Mouse (Mus musculus): ENCODE data around the gene Rab5c.
A peak's percentile ranks its signal among the peaks of the same experiment; 100 is the strongest.

The Rab5c gene

DNA sequence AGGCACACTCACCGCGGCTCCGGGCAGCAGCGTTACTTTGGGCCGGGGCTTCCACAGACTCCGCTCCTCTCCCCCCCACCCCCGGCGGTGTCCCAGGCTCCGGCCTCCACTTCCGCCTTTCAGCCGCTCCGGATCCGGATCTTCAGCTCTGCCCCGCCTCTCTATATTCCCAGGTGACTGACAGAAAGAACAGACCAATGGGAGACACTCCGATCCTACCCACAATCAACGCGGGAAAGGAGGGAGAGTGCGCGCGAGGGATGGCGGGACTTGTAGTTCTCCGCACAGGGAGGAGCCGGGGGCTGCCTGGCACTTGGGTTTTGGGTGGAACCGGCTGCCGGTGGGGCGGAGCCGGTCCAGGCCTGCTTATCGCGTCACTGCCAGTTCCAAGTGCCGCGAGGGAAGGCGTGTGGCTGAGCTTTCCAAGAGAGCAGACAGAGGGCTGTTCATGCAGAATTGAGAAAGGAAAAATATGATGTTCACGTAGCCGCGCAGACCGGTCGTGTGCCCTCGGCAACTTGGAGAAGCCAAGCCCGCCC, at the start of gene Rab5c:
Rab5c (minus strand) TSS at position 150 of the 539 bp plus-strand sequence.
- peak; percentile 96 for DNase-seq

DNA sequence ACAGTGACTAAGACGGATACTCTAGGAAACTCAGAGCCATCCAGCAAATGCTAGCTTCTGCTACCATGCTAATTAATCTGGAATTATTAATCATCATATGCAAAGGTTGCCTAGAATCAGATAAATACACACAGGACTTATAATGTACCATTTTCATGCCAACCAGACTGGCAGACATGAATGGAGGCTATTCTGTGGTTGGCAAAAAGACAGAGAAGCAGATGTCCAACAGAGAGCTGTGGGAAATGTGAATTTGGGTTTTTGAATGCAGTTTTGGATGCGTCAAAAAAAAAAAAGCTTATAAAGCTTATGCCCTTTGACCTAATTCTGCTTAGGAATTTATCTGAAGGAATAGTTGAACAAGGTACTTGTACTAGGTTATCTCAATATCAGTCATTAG, 47.8 kb upstream of the Rab5c start:
- no peak for DNase-seq

DNA sequence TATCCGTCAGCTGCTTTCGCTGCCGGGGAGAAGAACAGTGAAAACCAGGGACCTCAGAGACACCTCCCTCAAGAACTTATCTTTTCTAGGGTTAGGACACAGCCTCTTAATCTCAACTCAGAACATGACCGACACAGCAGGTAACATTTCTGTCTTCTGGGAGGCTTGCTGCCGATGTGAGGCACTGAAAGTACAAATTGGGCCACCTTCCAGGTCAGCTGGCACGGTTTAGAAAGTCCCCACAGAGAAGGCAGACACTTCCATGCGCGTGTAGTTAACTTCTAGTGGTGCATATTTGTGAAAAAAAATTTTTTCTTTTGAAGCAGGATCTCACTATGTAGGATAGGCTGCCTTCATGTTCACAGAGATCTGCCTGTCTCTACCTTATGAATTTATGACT, 46.3 kb upstream of the Rab5c start:
- no peak for DNase-seq

DNA sequence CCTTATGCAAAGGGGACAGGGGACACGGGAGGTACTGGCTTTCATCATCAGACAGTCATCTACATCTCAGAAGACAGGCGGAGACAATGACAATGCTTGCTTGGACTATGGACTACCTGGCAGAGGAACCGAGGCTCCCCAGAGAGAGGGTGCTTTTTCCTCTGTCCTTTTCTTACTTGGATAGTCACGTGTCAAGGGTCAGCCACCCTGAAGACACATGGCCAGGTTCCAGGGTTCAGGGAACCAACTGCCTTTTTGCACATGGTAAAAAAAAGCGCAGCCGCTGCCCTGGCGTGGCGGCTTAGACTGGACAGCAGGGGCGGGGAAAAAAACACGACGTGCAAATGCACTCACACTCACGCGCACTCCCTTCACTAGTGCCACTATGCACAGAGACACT, 44.6 kb upstream of the Rab5c start:
- no peak for DNase-seq

DNA sequence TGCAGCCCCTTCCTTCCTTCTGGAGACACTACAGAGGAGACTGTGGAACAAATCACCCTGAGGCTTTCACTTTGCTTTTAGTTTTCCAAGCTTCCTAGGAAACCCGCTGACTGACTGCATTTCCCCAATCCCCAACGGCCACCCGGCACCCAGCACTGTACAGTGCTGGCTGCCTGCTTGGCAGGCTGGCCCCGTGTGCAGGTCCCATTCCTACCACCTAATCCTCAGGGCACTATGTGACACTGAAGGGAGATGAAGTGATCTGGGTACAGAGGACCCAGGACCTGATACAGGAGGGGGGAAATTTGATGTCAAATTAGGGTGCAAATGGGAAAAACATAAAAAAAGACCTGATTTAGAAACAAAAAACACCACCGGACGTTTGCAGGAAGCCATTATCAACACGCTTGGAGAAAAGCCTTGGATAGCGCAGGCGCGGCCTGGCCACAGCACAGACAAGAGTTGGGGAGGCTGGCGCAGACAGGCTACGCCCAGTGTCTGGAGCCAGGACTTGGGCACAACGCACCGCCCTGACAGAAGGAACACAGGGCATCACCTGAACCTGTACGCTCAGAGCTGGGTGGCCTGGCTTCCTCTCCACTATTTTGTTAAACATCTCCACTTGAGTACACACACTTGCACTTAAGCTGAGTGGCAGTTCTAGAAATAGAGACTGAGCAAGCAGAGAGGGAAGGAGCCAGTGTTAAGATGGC, 43.9 kb upstream of the Rab5c start:
- DNase-seq: no peak

DNA sequence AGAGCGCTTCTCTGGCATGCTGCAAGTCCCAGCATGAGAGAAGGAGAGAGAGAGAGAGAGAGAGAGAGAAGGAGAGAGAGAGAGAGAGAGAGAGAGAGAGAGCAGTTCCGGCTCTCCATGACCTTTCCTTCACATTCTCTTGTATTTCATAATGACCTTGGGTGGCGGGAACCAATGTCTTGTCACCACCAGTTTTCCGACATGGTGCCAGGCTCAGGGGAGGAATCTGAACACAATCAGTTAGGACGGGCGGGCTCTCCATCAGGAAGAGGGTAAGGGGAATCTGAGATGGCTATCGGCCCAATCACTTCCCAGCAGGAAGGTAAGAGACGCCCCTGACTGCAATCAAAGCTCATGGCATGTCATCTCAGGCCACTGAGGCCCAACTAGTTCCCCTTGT, 42.2 kb upstream of the Rab5c start:
- DNase-seq: no peak

DNA sequence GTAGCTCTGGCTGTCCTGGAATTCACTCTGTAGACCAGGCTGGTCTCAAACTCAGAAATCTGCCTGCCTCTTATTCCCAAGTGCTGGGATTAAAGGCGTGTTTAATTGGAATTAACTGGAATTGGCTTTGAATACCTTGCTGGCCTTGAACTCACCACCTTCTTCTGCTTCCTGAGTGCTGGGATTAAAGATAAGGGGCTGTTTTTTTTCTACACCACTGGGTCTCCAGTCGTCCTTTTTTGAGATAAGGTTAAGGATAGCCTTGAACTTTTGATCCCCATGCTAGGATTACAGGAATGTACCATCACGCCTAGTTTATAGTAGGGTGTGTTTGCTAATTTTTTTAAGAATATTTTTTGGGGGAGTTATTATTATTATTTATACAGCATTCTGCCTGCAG, 40.1 kb upstream of the Rab5c start:
- DNase-seq: no peak

DNA sequence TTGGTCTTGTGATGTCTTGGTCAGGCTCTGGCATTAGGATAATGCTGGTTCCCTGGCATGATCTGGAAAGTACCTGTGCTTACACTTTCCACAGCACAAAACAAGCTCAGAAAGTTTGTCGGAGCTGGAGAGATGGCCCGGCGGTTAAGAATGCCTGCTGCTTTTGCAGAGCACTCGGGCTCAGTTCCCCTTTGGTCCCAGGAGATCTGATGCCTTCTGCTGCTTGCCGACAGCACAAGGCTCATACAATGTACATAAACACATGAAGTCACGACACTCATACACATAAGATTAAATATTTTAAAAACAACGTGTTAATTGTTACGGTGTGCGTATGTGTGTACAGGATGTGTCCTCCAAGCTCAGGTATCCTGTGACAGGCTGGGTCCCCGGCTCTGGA, 37.9 kb upstream of the Rab5c start:
- no peak for DNase-seq

DNA sequence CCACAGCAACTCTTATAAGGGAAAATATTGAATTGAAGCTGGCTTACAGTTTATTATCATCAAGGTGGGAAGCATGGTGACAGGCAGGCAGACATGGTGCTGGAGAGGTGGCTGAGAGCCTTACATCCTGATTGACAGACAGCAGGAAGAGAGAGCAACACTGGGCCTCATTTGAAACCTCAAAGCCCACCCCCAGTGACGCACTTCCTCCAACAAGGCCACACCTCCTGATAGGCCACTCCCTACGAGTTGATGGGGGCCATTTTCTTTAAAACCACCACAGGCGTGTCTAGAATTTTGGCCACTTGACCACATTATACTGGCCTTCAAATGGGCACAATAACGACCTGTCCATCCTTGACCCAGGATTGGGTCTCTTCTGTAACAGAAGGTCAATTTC, 36.2 kb upstream of the Rab5c start:
- DNase-seq: no peak

DNA sequence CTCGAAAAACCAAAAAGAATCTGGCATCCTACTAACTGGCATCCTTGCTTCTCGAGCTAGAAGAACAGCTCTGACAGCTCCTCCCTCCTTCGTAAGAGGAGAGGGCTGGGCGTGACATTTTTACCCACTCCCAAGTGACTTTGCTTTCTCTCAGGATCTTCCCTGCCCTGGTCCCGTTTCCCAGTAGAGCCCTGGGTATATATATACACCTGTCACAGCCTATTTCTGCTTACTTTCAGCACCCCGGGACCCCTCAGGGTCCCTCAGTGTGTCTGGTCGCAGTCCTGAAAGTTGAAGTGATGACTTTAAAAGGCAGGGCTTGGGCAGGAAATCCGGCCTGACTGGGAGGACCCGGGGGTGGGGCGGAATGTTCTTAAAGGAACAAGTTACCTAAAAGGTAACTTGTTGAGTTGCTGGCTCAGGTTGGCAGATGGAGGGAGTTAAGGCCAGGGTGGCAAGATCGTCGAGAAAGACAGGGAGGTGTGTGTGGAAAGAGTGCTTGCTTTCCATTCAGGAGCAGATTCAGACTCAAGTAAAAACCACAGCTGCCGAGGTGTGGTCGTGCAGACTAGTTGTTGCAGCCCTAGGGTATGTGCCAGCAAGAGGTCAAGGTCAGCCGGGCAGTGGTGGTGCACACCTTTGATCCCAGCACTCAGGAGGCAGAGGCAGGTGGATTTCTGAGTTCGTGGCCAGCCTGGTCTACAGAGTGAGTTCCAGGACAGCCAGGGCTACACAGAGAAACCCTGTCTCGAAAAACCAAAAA, 32.8 kb upstream of the Rab5c start, which contains the start of gene Ghdc:
Ghdc (minus strand) TSS at position 312 of the 763 bp plus-strand sequence.
- DNase-seq: peak; percentile 82

DNA sequence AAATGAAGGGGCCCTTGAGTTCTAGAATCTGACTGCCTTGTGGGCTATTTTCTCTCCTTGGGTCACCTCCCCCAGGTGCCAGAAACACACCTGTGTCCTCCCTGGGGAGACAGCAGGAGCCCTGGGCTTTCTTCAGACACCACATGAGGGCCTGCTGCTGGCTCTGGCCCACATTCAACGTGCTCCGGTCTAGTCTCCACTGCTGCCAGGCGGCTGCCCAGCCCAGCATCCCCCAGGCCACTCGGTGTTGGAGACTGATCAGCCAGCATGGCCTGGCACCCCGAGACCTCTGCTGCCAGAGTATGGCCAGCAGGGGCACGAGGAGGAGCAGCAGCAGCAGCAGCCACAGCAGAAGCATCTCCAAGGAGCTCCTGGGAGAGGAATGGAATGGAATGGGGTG, 32.0 kb upstream of the Rab5c start:
- DNase-seq: no peak

DNA sequence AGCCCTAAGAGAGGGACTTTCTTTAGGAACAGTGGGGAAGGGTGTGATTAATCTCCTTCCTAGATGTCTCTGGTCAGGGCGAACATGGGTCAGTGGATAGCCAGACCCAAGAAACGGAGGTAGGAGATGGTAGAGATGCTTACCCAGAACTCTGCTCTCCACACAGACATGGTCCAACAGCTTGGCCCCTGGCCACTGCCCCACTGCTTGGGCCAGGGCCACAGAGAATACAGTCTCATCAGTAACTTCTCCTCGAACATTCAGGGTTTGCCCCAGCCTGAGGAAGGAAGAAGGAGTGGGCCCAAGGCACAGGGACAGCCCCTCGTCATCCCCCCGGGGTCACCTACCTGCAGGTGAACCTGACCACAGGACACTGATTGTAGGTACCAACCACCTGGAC, 29.9 kb upstream of the Rab5c start:
- no peak for DNase-seq

DNA sequence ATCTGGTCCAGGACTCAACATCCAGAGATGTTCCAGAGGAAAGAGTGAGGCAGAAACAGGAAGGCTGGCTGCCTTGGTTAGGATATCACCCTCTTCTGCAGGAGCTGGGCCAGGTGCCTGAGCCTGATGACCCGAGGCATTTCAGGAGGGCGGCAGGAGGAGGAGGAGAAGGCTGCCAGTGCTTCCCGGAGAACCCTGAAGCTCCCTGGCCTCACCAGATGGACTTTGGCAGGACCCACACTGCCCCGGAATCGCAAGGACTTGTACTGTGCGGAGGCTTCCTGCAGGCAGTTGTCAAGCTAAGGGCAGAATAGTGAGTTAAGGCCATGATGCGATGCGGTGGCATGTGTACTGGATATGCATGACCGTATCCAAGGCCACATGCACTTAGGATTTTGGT, 28.7 kb upstream of the Rab5c start:
- DNase-seq: no peak

DNA sequence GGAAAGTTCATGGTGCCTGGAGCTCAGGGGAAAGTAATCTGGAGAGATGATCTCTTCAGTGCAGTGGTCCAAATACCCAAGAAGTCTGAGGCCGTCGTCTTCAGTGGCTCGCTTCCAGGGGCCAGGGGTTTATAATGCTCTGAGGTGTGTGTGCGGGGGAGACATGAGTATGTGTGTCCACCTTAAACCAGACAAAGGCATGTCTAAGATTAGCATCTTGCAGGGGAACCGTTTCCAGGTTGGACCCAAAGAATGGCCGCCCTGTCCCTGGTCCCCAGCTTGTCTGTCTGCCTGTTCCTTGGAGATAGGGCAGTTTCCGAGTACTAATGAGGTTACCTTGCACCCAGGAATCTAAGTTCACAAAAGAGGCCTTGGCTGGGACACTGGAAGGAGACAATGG, 24.8 kb upstream of the Rab5c start, which contains the start of gene Hcrt:
Hcrt (minus strand) TSS at position 101 of the 400 bp plus-strand sequence.
- DNase-seq: no peak

DNA sequence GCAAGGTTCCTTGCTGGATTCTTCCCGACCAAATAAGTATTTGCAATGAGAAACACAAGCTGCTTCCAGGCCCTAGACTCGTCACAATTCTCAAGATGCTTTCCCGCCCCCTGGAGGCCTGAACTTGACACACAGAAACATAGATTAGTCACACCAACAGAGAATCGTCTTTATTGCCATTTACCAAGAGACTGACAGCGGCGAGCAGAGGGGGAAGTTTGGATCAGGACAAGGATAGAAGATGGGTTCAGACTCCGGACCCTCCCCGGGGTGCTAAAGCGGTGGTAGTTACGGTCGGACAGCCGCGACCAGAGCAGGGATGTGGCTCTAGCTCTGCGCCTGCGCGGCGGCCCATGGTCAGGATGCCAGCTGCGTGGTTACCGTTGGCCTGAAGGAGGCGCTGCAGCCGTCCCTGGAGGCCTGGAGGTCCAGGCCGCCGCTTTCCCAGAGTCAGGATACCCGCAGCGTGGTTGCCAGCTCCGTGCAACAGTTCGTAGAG, 23.6 kb upstream of the Rab5c start:
- peak; percentile 82 for DNase-seq

DNA sequence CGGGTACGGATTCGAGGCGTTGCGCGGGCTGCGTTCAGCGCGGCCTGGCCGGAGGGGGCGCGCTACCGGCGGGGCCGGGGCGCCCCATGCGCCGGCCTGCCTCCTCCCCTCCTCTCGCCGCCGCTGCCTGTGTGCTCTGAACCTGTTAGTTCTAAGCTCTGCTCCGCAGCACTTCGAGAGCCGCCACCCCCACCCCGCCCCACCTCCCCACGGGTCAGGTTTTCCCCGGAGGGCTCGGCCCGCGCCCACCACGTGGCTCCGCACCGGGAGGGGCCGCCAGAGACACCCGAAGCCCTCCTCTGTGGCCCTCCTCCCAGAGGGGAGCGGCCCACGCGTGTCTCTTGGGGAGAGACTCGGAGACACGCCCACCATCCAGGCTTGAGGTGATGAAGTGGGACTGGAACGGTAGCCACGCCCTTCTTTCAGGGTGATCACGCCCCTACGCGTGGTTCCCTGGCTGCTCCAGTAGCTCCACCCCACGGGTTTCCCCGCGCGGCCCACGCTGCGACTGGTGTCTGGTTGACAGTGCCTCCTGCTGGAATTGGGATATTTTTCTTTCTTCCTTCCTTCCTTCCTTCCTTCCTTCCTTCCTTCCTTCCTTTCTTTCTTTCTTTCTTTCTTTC, 21.7 kb upstream of the Rab5c start, which contains the start of gene Kcnh4:
Kcnh4 (minus strand) TSS at position 332 of the 623 bp plus-strand sequence.
- peak; percentile 78 for DNase-seq

DNA sequence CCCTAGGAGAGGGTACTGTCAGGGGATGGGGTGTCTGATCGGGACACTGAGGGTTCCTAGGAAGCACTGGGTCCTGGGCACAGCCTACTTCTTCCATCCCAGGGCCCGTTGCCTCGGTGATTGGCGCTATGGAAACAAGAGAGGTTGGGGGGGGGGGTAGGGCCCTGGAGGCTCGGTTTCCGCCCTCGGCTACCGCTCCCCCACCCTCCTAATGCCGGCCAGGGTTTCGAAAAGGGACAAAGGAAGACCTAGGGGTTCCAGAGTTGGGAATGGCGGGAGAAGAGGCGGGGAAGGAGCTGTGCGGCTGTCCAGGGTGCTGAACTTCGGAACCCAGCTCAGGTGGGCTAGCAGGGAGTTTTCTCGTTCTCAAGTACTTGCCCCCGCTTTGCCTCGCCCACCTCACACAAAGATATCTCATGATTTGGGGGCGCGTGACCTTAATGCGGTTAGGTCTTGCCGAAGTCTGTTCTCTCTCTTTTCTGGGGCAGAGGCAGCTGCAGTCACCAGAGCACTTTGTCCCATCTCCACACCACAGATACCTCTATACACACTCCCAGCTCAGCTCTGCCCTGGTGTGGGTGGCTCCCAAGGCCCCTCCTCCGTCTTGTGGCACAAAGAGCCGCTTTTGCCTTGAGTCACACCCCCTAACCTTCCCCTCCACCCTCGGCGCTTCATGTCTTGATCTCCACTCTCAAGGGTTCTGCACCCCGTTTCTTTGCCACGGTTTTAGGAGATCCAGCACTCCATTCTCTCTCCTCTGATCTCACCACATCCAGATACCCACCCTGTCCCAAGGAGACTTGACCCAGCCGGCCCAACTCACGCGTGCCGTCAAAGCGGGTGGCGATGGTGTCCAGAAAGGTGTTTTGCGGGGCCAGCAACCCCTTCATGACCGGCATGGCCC, 20.9 kb upstream of the Rab5c start:
- DNase-seq: peak; percentile 54

DNA sequence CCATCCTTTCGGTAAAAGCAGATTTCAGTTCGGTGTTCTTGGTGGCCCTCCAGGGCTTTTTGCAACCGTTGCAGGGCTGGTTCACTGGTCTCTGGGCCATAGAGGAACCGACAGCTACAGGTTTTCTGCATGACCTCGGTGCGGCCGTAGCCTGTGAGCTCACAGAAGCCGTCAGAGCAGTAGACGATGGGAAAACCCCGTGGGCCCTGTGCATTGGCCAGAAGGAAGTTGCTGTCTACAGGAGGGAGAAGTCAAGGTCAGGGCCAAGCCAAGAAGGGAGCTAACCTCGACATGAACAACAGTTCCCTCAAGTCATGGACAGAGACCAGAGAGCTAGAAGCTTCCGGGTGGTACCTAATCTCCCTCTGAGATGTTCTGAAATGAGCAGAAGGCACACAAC, 19.6 kb upstream of the Rab5c start:
- no peak for DNase-seq

DNA sequence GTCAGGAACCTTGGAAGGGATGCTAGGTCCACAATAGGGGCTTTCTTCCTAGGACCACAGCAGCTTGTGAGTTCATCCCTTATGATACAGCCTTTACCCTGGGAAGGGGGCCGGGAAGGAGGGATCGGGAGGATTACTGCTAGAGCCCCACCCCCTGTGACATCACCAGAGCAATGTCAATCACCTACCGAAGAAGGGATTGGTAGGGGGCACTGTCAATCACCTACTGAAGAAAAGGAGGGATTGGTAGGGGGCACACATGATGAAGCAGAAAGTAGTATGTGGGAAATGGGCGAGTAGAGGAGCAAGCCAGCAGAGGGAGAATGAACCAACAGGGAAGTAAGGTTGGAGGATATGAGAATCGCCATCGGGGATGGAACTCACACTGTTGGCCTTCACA, 18.5 kb upstream of the Rab5c start:
- no peak for DNase-seq

DNA sequence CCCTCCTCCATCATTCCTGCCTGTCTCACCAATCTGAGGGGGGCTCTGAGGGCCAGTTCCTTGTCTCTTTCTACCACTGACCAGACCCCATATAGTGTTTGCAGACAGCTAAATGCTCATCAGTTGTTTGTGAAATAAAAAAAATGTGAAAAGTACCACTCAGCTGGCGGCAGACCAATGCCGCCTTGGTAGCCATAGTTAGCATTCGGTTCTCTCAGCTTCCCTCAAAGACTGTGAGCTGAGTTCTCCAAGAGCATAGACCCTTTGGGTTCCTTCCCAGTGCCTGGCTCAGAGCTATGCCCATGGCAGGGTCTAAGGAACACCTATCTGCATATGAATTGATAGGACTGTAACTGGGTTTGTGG, 16.7 kb upstream of the Rab5c start:
- no peak for DNase-seq

DNA sequence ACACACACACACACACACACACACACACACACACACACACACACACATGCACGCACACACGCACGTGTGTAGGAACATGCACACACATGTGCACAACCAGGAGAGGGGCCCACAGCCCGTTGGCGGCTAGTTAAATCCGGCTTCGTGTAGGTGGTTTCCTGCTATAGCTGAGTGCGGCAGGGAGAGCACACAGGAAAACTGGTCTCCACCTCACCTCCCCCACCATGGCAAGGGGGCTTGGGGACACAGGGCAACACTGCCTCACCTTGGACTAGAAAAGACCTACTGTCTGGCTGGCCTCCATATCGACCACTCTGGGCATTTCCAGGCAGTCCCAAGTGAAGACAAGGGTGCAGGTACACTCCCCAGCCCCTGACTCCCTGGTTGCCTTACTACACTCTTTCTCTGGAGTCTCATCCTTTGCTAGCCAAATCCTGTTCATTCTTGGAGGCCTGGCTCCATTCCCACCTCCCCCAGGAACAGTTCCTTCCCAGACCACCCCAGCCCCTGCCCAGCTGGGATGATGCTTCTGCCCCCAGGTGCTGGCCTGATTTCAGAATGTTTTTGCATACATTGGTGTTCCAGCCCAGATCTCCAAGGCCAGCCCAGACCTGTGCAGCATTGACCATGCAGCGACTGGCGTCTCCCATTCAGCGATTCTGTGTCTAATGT, 16.1 kb upstream of the Rab5c start:
- no peak for DNase-seq

DNA sequence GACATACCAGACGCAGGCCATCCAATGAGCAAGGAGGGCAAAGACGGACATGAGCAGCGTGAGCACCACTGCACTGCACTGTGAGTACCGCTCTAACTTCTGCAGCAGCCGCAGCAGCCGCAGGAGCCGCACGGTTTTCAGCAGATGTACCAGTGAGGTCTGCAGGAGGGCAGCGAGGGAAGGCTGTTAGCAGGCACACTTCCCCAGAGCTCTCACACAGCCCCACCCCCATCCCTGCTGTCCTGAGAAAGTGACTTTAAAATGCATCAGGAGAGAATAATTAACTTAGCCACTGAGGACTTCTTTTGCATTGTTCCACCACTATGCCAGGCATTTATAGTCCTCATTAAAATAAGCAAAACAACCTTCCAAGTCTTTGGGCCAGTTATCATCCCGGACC, 14.3 kb upstream of the Rab5c start:
- DNase-seq: no peak

All from thymus, postnatal 25 days (tissue).